Mouse (Mus musculus): ENCODE results near the gene Cacng6.

- TF ChIP-seq POLR2AphosphoS2 (IDR thresholded peaks at IDR 0.05; ENCODE audit: insufficient read length, low read depth) = no peak
- no peak for TF ChIP-seq SRF (IDR thresholded peaks at IDR 0.05; ENCODE audit: control insufficient read depth, insufficient read length, low read depth)
- TF ChIP-seq POLR2A (IDR thresholded peaks at IDR 0.05; ENCODE audit: insufficient read length, low read depth) = no peak
- TF ChIP-seq MYOG (IDR thresholded peaks at IDR 0.05; ENCODE audit: control insufficient read depth in 1 of 3, insufficient read depth in 1 of 3, insufficient read length in 2 of 3, low read depth in 2 of 3) = no peak
- TF ChIP-seq CEBPB (IDR thresholded peaks at IDR 0.05; ENCODE audit: insufficient read depth, poor library complexity, severe bottlenecking) = no peak
- no peak for TF ChIP-seq E2F4 (IDR thresholded peaks at IDR 0.05; ENCODE audit: insufficient read depth)
- TF ChIP-seq USF1 (IDR thresholded peaks at IDR 0.05; ENCODE audit: low read depth) = no peak
- TF ChIP-seq MAX (IDR thresholded peaks at IDR 0.05; ENCODE audit: low read depth) = no peak
- TF ChIP-seq MYOD1 (IDR thresholded peaks at IDR 0.05; ENCODE audit: control insufficient read depth in 1 of 3, insufficient read length in 2 of 3, low read depth in 2 of 3) = no peak
- TF ChIP-seq TCF3 (IDR thresholded peaks at IDR 0.05; ENCODE audit: insufficient read length, low read depth) = no peak
- TF ChIP-seq TCF12 (IDR thresholded peaks at IDR 0.05; ENCODE audit: insufficient read depth, poor library complexity, severe bottlenecking) = no peak
Observed at GRCm38 (mm10) chr7:3419941-3420340, 4.1 kb upstream of the Cacng6 start.

All from myocyte (in vitro differentiated cells).